Mouse (Mus musculus): Measurements from ENCODE around the gene Dscaml1. TPM values are rescaled to one million over a fixed set of nuclear protein-coding genes. Genes with fewer than 3 reads are reported as not detected.

The Dscaml1 gene
- not detected in 2 replicates for polyA plus RNA-seq (2012)

- TF ChIP-seq GATA1 (IDR thresholded peaks at IDR 0.05; ENCODE audit: low read length) = no peak
These were observed at the start of gene Dscaml1 for GRCm38 (mm10) chr9:45426456-45426855. Gene Dscaml1 (plus strand): TSS chr9:45426628.

- TF ChIP-seq GATA1 (IDR thresholded peaks at IDR 0.05; ENCODE audit: low read length) = no peak
These were observed 49.5 kb upstream of the Dscaml1 start for GRCm38 (mm10) chr9:45376883-45377282.

- no peak for TF ChIP-seq GATA1 (IDR thresholded peaks at IDR 0.05; ENCODE audit: low read length)
These were observed 45.8 kb upstream of the Dscaml1 start for GRCm38 (mm10) chr9:45380411-45381251.

- TF ChIP-seq GATA1 (IDR thresholded peaks at IDR 0.05; ENCODE audit: low read length) = no peak
These were observed 44.1 kb upstream of the Dscaml1 start for GRCm38 (mm10) chr9:45382336-45382735.

- no peak for TF ChIP-seq GATA1 (IDR thresholded peaks at IDR 0.05; ENCODE audit: low read length)
These were observed 43.6 kb upstream of the Dscaml1 start for GRCm38 (mm10) chr9:45382834-45383233.

- TF ChIP-seq GATA1 (IDR thresholded peaks at IDR 0.05; ENCODE audit: low read length) = no peak
These were observed 42.5 kb upstream of the Dscaml1 start for GRCm38 (mm10) chr9:45383883-45384282.

GRCm38 (mm10) chr9:45386698-45387097 is 39.7 kb upstream of the Dscaml1 start:
- TF ChIP-seq GATA1 (IDR thresholded peaks at IDR 0.05; ENCODE audit: low read length) = no peak

GRCm38 (mm10) chr9:45388385-45388994 is 37.9 kb upstream of the Dscaml1 start:
- no peak for TF ChIP-seq GATA1 (IDR thresholded peaks at IDR 0.05; ENCODE audit: low read length)

GRCm38 (mm10) chr9:45389596-45389995 is 36.8 kb upstream of the Dscaml1 start:
- TF ChIP-seq GATA1 (IDR thresholded peaks at IDR 0.05; ENCODE audit: low read length) = no peak

- TF ChIP-seq GATA1 (IDR thresholded peaks at IDR 0.05; ENCODE audit: low read length) = no peak
These were observed 35.1 kb upstream of the Dscaml1 start for GRCm38 (mm10) chr9:45391299-45391698.

- TF ChIP-seq GATA1 (IDR thresholded peaks at IDR 0.05; ENCODE audit: low read length) = no peak
These were observed 31.2 kb upstream of the Dscaml1 start for GRCm38 (mm10) chr9:45395218-45395617.

- no peak for TF ChIP-seq GATA1 (IDR thresholded peaks at IDR 0.05; ENCODE audit: low read length)
These were observed 30.6 kb upstream of the Dscaml1 start for GRCm38 (mm10) chr9:45395796-45396195.

- no peak for TF ChIP-seq GATA1 (IDR thresholded peaks at IDR 0.05; ENCODE audit: low read length)
These were observed 28.1 kb upstream of the Dscaml1 start for GRCm38 (mm10) chr9:45398336-45398735.

- no peak for TF ChIP-seq GATA1 (IDR thresholded peaks at IDR 0.05; ENCODE audit: low read length)
These were observed 27.0 kb upstream of the Dscaml1 start, which contains the start of gene Fxyd2 for GRCm38 (mm10) chr9:45399434-45399833. Gene Fxyd2 (plus strand): TSS chr9:45399669.

GRCm38 (mm10) chr9:45401851-45402250 is 24.6 kb upstream of the Dscaml1 start:
- TF ChIP-seq GATA1 (IDR thresholded peaks at IDR 0.05; ENCODE audit: low read length) = no peak

GRCm38 (mm10) chr9:45402957-45403356 is 23.5 kb upstream of the Dscaml1 start:
- no peak for TF ChIP-seq GATA1 (IDR thresholded peaks at IDR 0.05; ENCODE audit: low read length)

GRCm38 (mm10) chr9:45405694-45406093 is 20.7 kb upstream of the Dscaml1 start:
- no peak for TF ChIP-seq GATA1 (IDR thresholded peaks at IDR 0.05; ENCODE audit: low read length)
